Mouse (Mus musculus) small intestine, adult 10 weeks (tissue): ENCODE measurements around the gene Chrm2. TPM values are rescaled to one million over a fixed set of nuclear protein-coding genes. Genes with fewer than 3 reads are reported as not detected.

Experiments used
- polyA plus RNA-seq: library from polyadenylated mRNA; stranded (reverse); fragments of 350-450 nt; fragmentation: Illumina TruSeq; extraction: RNeasy Lipid Tissue Mini Kit (QIAGEN cat#74804); gene quantifications from one replicate; pipeline ENCODE4 v1.2.3, GENCODE M21; 2014; ENCODE audit warnings: low replicate concordance

Chrm2 gene
- 24.9 TPM for polyA plus RNA-seq

DNA sequence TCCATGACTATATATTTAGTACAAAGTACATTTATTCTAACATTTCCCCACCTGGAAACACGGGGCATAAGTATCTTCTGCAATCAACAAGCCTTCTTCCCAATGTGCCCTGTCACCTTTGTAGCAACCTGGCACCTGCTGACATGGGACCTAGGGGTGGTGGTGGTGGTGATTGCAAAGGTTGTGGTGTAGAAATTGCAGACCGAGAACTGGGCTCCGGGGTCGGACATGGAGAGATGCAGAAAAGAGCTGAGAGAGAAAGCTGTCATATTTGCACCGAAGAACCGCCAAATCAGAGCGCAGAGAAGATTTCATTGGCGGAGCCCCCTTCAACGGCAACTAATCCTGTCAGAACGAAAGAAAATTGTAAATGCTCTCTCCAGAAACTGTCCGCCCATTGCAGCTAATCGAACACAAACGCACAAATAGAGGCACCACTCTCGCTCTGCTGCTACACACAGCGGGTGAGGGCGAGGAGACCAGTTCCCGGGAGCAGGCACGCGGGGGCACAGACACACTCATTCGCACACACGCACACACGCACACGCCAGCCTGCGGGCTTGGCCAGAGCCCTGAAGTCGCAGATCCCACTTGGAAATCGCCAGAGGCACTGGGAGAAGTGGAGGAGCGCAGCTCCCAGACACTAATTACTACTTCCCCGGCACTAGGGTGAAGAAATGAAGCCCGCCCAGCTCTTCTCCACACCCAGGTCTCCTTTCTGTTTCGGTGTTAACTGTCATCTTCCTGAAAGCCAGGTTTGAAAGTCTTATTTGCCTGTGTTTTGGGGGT lies at the start of gene Chrm2:
Gene Chrm2 (plus strand): TSS at position 473 of the 789 bp plus-strand sequence.

